Mouse (Mus musculus) spleen, adult 2 months (tissue): ENCODE data around the gene Fam183b.

Source experiments
- CTCF ChIP-seq: fragments of 200-500 bp; IDR thresholded peaks from 2 replicates; pipeline ENCODE4 v1.5.1; 2011; ENCODE audit warnings: mild to moderate bottlenecking, inconsistent platforms; ENCODE audit not compliant: insufficient read depth, insufficient read length, insufficient replicate concordance; ENCODE audit errors: extremely low read depth
- POLR2A ChIP-seq: fragments of 200-500 bp; IDR thresholded peaks from 2 replicates; pipeline ENCODE4 v1.6.1; 2011; ENCODE audit warnings: low read depth, low read length, inconsistent platforms

DNA sequence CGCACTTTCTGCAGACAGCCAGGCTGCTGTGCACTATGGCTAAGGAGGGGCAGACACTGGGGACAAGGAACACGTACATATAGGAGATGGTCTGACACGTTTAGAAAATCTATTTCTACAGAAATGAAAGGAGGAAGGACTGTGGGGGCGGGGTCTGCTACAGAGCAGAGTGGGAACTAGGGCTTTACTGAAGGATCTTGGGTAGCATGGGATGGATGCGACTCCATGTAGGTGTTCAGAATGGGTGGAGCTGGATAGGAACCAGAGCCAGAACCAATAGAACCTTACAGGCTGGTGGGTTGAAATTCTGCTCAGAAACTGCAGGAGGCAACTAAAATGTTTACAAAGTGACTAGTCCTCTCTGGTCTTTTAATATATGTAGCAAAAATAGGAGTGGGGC is 2.0 kb downstream of the Fam183b start:
- TF ChIP-seq CTCF (no peak), POLR2A (no peak)
